Mouse (Mus musculus): ENCODE data around the gene Ldhb. TPM values are rescaled to one million over a fixed set of nuclear protein-coding genes. Genes with fewer than 3 reads are reported as not detected.

Ldhb gene
- polyA plus RNA-seq, 1 experiment from 2014 or later, result 576 TPM

Other genes starting within 250 kb of the Ldhb start
- gene Iapp, start 209.5 kb downstream of the Ldhb start, polyA plus RNA-seq (2014; fragmentation: Nextera tagmentation; extraction: Ambion mirVana), result 0.71 TPM in 1 of 2 replicates, not detected in the other
- 0.22 and 0.30 TPM in 2 replicates for gene Slco1a5, start 185.0 kb downstream of the Ldhb start, polyA plus RNA-seq (2014; fragmentation: Nextera tagmentation; extraction: Ambion mirVana)
- gene Pyroxd1, start 162.3 kb downstream of the Ldhb start, polyA plus RNA-seq (2014; fragmentation: Nextera tagmentation; extraction: Ambion mirVana), result 22.1 and 25.1 TPM in 2 replicates
- gene Recql, start 120.9 kb downstream of the Ldhb start, polyA plus RNA-seq (2014; fragmentation: Nextera tagmentation; extraction: Ambion mirVana), result 33.8 and 35.5 TPM in 2 replicates
- 99.4 and 106 TPM in 2 replicates for gene Golt1b, start 120.7 kb downstream of the Ldhb start, polyA plus RNA-seq (2014; fragmentation: Nextera tagmentation; extraction: Ambion mirVana)
- 1.7 and 2.1 TPM in 2 replicates for gene Spx, start 94.5 kb downstream of the Ldhb start, polyA plus RNA-seq (2014; fragmentation: Nextera tagmentation; extraction: Ambion mirVana)
- gene Gys2, start 34.8 kb downstream of the Ldhb start, polyA plus RNA-seq (2014; fragmentation: Nextera tagmentation; extraction: Ambion mirVana), result not detected in 2 replicates
- gene Kcnj8, start 63.7 kb upstream of the Ldhb start, polyA plus RNA-seq (2014; fragmentation: Nextera tagmentation; extraction: Ambion mirVana), result 15.0 TPM in 2 replicates
- 1.9 and 2.9 TPM in 2 replicates for gene Abcc9, start 194.4 kb upstream of the Ldhb start, polyA plus RNA-seq (2014; fragmentation: Nextera tagmentation; extraction: Ambion mirVana)
- gene Cmas, start 248.7 kb upstream of the Ldhb start, polyA plus RNA-seq (2014; fragmentation: Nextera tagmentation; extraction: Ambion mirVana), result 159 and 173 TPM in 2 replicates